Mouse (Mus musculus) liver, postnatal 0 days (tissue): ENCODE data around the gene Rap1gds1. TPM values are rescaled to one million over a fixed set of nuclear protein-coding genes. Genes with fewer than 3 reads are reported as not detected.

Experiments used
- ATAC-seq: fragments of 200-750 bp; cut with Nextera tagmentation; 2 replicates; pipeline ENCODE4 v1.8.0; 2017; ENCODE audit warnings: mild to moderate bottlenecking, moderate library complexity
- DNase-seq: peaks from one replicate; pipeline ENCODE4 v3.0.0-alpha.2; 2016
- H3K27ac ChIP-seq: fragments of 300-500 bp; sonication (generic); 2 replicates; pipeline ENCODE4 v1.5.1; 2014; ENCODE audit warnings: antibody characterized with exemption, moderate library complexity, mild to moderate bottlenecking, low read depth
- H3K27me3 ChIP-seq: fragments of 300-500 bp; sonication (generic); 2 replicates; pipeline ENCODE4 v1.6.1; 2014; ENCODE audit warnings: low read length, control low read depth, mixed read lengths; ENCODE audit not compliant: insufficient read depth
- H3K36me3 ChIP-seq: fragments of 300-500 bp; sonication (generic); replicated peaks from 2 replicates; pipeline ENCODE4 v1.6.1; 2014; ENCODE audit warnings: mild to moderate bottlenecking, control low read depth, low read length, moderate library complexity, mixed read lengths; ENCODE audit not compliant: insufficient read depth
- H3K4me1 ChIP-seq: fragments of 300-500 bp; sonication (generic); 2 replicates; pipeline ENCODE4 v1.6.1; 2014; ENCODE audit warnings: antibody characterized with exemption, mild to moderate bottlenecking, control low read depth; ENCODE audit not compliant: insufficient read depth
- H3K4me2 ChIP-seq: fragments of 300-500 bp; sonication (generic); 2 replicates; pipeline ENCODE4 v1.6.1; 2014; ENCODE audit warnings: low read depth, mild to moderate bottlenecking, low read length, moderate library complexity, mixed read lengths
- H3K4me3 ChIP-seq: fragments of 300-500 bp; sonication (generic); 2 replicates; pipeline ENCODE4 v1.5.1; 2014; ENCODE audit warnings: low read depth, low read length
- H3K9ac ChIP-seq: fragments of 300-500 bp; sonication (generic); replicated peaks from 2 replicates; pipeline ENCODE4 v1.6.1; 2014; ENCODE audit warnings: mild to moderate bottlenecking, moderate library complexity
- H3K9me3 ChIP-seq: fragments of 300-500 bp; sonication (generic); 2 replicates; pipeline ENCODE4 v1.6.1; 2016; ENCODE audit warnings: mild to moderate bottlenecking, control low read depth, low read length, mixed read lengths
- CTCF ChIP-seq: sonication (generic); IDR thresholded peaks from 2 replicates; pipeline ENCODE4 v1.5.1; 2016; ENCODE audit warnings: antibody characterized with exemption, low read depth
- EP300 ChIP-seq: IDR thresholded peaks from 2 replicates; pipeline ENCODE4 v1.6.1; 2016; ENCODE audit warnings: antibody characterized with exemption, low read depth, mild to moderate bottlenecking
- WGBS: fragments of 180-500 bp; shearing (Covaris S2); extraction: QIAGEN DNeasy Blood & Tissue Kit; methylation state at CpG from one replicate; pipeline ENCODE4 v1.1.7; 2014; ENCODE audit not compliant: insufficient replicate concordance; 5-methylcytosine and 5-hydroxymethylcytosine counted together
- polyA plus RNA-seq: library from polyadenylated mRNA; unstranded; fragments of >200 nt; fragmentation: Nextera tagmentation; extraction: Ambion mirVana; gene quantifications from 2 replicates; pipeline ENCODE4 v1.2.1, GENCODE M21; 2015

The Rap1gds1 gene
- polyA plus RNA-seq, 1 experiment from 2014 or later = 9.9 TPM

GRCm38 (mm10) chr3:139103914-139104313 is 28.9 kb upstream of the Rap1gds1 start:
- no peaks in the 10 kb centered on the region for H3K4me1 ChIP-seq
- H3K27ac ChIP-seq = no peak overlapping the region
- no peaks in the 10 kb centered on the region for H3K36me3 ChIP-seq
- H3K4me2 ChIP-seq = no peak overlapping the region
- WGBS = 72% methylated on average over 2 of the region's 2 CpGs
- TF ChIP-seq EP300 = no peak
- no peak for TF ChIP-seq CTCF
- no peaks in the 10 kb centered on the region for H3K27me3 ChIP-seq
- H3K9me3 ChIP-seq = no peaks in the 10 kb centered on the region
- DNase-seq = no peak
- ATAC-seq = no peak
- no peak overlapping the region for H3K4me3 ChIP-seq
- no peak overlapping the region for H3K9ac ChIP-seq

GRCm38 (mm10) chr3:139103346-139103745 is 28.3 kb upstream of the Rap1gds1 start:
- no peak overlapping the region for H3K4me2 ChIP-seq
- no peaks in the 10 kb centered on the region for H3K27me3 ChIP-seq
- 44% methylated on average over 3 of the region's 3 CpGs for WGBS
- ATAC-seq (no peak), DNase-seq (no peak)
- no peak overlapping the region for H3K9ac ChIP-seq
- H3K4me3 ChIP-seq = no peak overlapping the region
- H3K27ac ChIP-seq = no peak overlapping the region
- no peaks in the 10 kb centered on the region for H3K4me1 ChIP-seq
- H3K9me3 ChIP-seq = no peaks in the 10 kb centered on the region
- TF ChIP-seq EP300 = no peak
- TF ChIP-seq CTCF = no peak
- H3K36me3 ChIP-seq = no peaks in the 10 kb centered on the region

- Histone ChIP-seq H3K4me1 (no peaks in the 10 kb centered on the region), H3K27me3 (no peaks in the 10 kb centered on the region), H3K27ac (no peak overlapping the region), H3K36me3 (no peaks in the 10 kb centered on the region), H3K9me3 (no peaks in the 10 kb centered on the region), H3K4me3 (no peak overlapping the region), H3K9ac (no peak overlapping the region), H3K4me2 (no peak overlapping the region)
- no peak for ATAC-seq
- TF ChIP-seq CTCF (no peak), EP300 (no peak)
- no peak for DNase-seq
- WGBS = 71% methylated on average over 1 of the region's 1 CpGs
Measured at GRCm38 (mm10) chr3:139101941-139102340, 26.9 kb upstream of the Rap1gds1 start.

- no peak for ATAC-seq
- Histone ChIP-seq H3K4me2 (no peak overlapping the region), H3K27me3 (no peaks in the 10 kb centered on the region), H3K4me3 (no peak overlapping the region), H3K27ac (no peak overlapping the region), H3K9me3 (no peaks in the 10 kb centered on the region), H3K9ac (no peak overlapping the region), H3K4me1 (no peaks in the 10 kb centered on the region), H3K36me3 (no peaks in the 10 kb centered on the region)
- DNase-seq = no peak
- 72% methylated on average over 5 of the region's 5 CpGs for WGBS
- TF ChIP-seq CTCF (no peak), EP300 (no peak)
Measured at GRCm38 (mm10) chr3:139099284-139099683, 24.3 kb upstream of the Rap1gds1 start.

- H3K4me2 ChIP-seq = no peak overlapping the region
- no peaks in the 10 kb centered on the region for H3K36me3 ChIP-seq
- no peak overlapping the region for H3K27ac ChIP-seq
- TF ChIP-seq CTCF = no peak
- no peak for TF ChIP-seq EP300
- no peak for DNase-seq
- 78% methylated on average over 7 of the region's 7 CpGs for WGBS
- no peak overlapping the region for H3K4me3 ChIP-seq
- H3K9me3 ChIP-seq = no peaks in the 10 kb centered on the region
- no peak overlapping the region for H3K9ac ChIP-seq
- ATAC-seq = no peak
- no peaks in the 10 kb centered on the region for H3K4me1 ChIP-seq
- H3K27me3 ChIP-seq = no peaks in the 10 kb centered on the region
Measured at GRCm38 (mm10) chr3:139095894-139096293, 20.9 kb upstream of the Rap1gds1 start.

- Histone ChIP-seq H3K4me1 (no peaks in the 10 kb centered on the region), H3K9me3 (0 out of 2 replicates have a peak, but pooled peaks cover 7% of the 10 kb centered on the region), H3K9ac (no peak overlapping the region), H3K27ac (no peak overlapping the region), H3K4me3 (no peak overlapping the region), H3K27me3 (no peaks in the 10 kb centered on the region), H3K36me3 (no peaks in the 10 kb centered on the region), H3K4me2 (no peak overlapping the region)
- TF ChIP-seq EP300 = no peak
- DNase-seq (no peak), ATAC-seq (no peak)
- 76% methylated on average over 3 of the region's 3 CpGs for WGBS
Measured at GRCm38 (mm10) chr3:139088526-139088925, 13.5 kb upstream of the Rap1gds1 start.
